Mouse (Mus musculus): Measurements from ENCODE around the gene Optn. TPM values are rescaled to one million over a fixed set of nuclear protein-coding genes. Genes with fewer than 3 reads are reported as not detected.

The Optn gene
- total and polyA plus RNA-seq, 3 experiments = 16.5 to 100.0 (median 76.3) TPM

GRCm38 (mm10) chr2:5023699-5024399 lies 40.0 kb downstream of the Optn start:
- no peaks in the 10 kb centered on the region for H3K27me3 ChIP-seq (ENCODE audit: control insufficient read depth, insufficient read depth, low read length)
- no peak overlapping the region for H3K4me3 ChIP-seq
- no peaks in the 10 kb centered on the region for H3K79me2 ChIP-seq (replicated peaks; ENCODE audit: control insufficient read depth, insufficient read depth, low read length)
- no peak for DNase-seq
- intact Hi-C loops (cut with DNase I) = no loop called here
- no peak overlapping the region for H3K9ac ChIP-seq (ENCODE audit: low read depth, low read length)
- 86% methylated on average over 14 of the region's 14 CpGs for WGBS
- no peak overlapping the region for H3K27ac ChIP-seq
- TF ChIP-seq EP300 (IDR thresholded peaks at IDR 0.05; ENCODE audit: insufficient read depth, low read depth, low read length) (no peak), POLR2A (IDR thresholded peaks at IDR 0.05; ENCODE audit: insufficient read depth, low read depth, low read length) (no peak), CTCF (IDR thresholded peaks at IDR 0.05) (no peak)
- H3K4me1 ChIP-seq (ENCODE audit: control insufficient read depth, insufficient read depth, low read length) = no peaks in the 10 kb centered on the region
- no peaks in the 10 kb centered on the region; the same call in 1 of the 2 replicates for H3K36me3 ChIP-seq (ENCODE audit: control insufficient read depth, insufficient read depth, low read length)

- intact Hi-C loops (cut with DNase I) = no loop called here
- no peaks in the 10 kb centered on the region for H3K4me1 ChIP-seq (ENCODE audit: control insufficient read depth, insufficient read depth, low read length)
- H3K27ac ChIP-seq = no peak overlapping the region
- H3K9ac ChIP-seq (ENCODE audit: low read depth, low read length) = no peak overlapping the region
- no peaks in the 10 kb centered on the region for H3K79me2 ChIP-seq (replicated peaks; ENCODE audit: control insufficient read depth, insufficient read depth, low read length)
- H3K4me3 ChIP-seq = no peak overlapping the region
- H3K36me3 ChIP-seq (ENCODE audit: control insufficient read depth, insufficient read depth, low read length) = no peaks in the 10 kb centered on the region; the same call in 1 of the 2 replicates
- WGBS = 39% methylated on average over 2 of the region's 2 CpGs
- H3K27me3 ChIP-seq (ENCODE audit: control insufficient read depth, insufficient read depth, low read length) = no peaks in the 10 kb centered on the region
- TF ChIP-seq POLR2A (IDR thresholded peaks at IDR 0.05; ENCODE audit: insufficient read depth, low read depth, low read length) = no peak
- no peak for TF ChIP-seq EP300 (IDR thresholded peaks at IDR 0.05; ENCODE audit: insufficient read depth, low read depth, low read length)
- no peak for TF ChIP-seq CTCF (IDR thresholded peaks at IDR 0.05)
- no peak for DNase-seq
Measured at GRCm38 (mm10) chr2:5023275-5023674, 40.6 kb downstream of the Optn start.

- no peaks in the 10 kb centered on the region for H3K27me3 ChIP-seq (ENCODE audit: control insufficient read depth, insufficient read depth, low read length)
- no peak overlapping the region for H3K27ac ChIP-seq
- H3K79me2 ChIP-seq (replicated peaks; ENCODE audit: control insufficient read depth, insufficient read depth, low read length) = no peaks in the 10 kb centered on the region
- WGBS = 69% methylated on average over 1 of the region's 1 CpGs
- TF ChIP-seq EP300 (IDR thresholded peaks at IDR 0.05; ENCODE audit: insufficient read depth, low read depth, low read length) = no peak
- no peak for TF ChIP-seq POLR2A (IDR thresholded peaks at IDR 0.05; ENCODE audit: insufficient read depth, low read depth, low read length)
- no peak for TF ChIP-seq CTCF (IDR thresholded peaks at IDR 0.05)
- H3K4me3 ChIP-seq = no peak overlapping the region
- intact Hi-C loops (cut with DNase I) = no loop called here
- H3K9ac ChIP-seq (ENCODE audit: low read depth, low read length) = no peak overlapping the region
- DNase-seq = no peak
- H3K4me1 ChIP-seq (ENCODE audit: control insufficient read depth, insufficient read depth, low read length) = no peaks in the 10 kb centered on the region
- H3K36me3 ChIP-seq (ENCODE audit: control insufficient read depth, insufficient read depth, low read length) = no peaks in the 10 kb centered on the region
Measured at GRCm38 (mm10) chr2:5019708-5020107, 44.1 kb downstream of the Optn start.

- Histone ChIP-seq H3K79me2 (replicated peaks; ENCODE audit: control insufficient read depth, insufficient read depth, low read length) (no peaks in the 10 kb centered on the region), H3K9ac (ENCODE audit: low read depth, low read length) (no peak overlapping the region), H3K4me1 (ENCODE audit: control insufficient read depth, insufficient read depth, low read length) (no peaks in the 10 kb centered on the region), H3K27me3 (ENCODE audit: control insufficient read depth, insufficient read depth, low read length) (no peaks in the 10 kb centered on the region), H3K36me3 (ENCODE audit: control insufficient read depth, insufficient read depth, low read length) (no peaks in the 10 kb centered on the region), H3K27ac (no peak overlapping the region), H3K4me3 (no peak overlapping the region)
- DNase-seq = no peak
- intact Hi-C loops (cut with DNase I) = no loop called here
- no peak for TF ChIP-seq EP300 (IDR thresholded peaks at IDR 0.05; ENCODE audit: insufficient read depth, low read depth, low read length)
- no peak for TF ChIP-seq POLR2A (IDR thresholded peaks at IDR 0.05; ENCODE audit: insufficient read depth, low read depth, low read length)
- no peak for TF ChIP-seq CTCF (IDR thresholded peaks at IDR 0.05)
- 94% methylated on average over 7 of the region's 7 CpGs for WGBS
Measured at GRCm38 (mm10) chr2:5016922-5017321, 46.9 kb downstream of the Optn start.

GRCm38 (mm10) chr2:5015527-5015926 lies 48.3 kb downstream of the Optn start:
- whole genome bisulfite sequencing = 68% methylated on average over 6 of the region's 6 CpGs
- DNase-seq = no peak
- no peaks in the 10 kb centered on the region for H3K27me3 ChIP-seq (ENCODE audit: control insufficient read depth, insufficient read depth, low read length)
- H3K4me1 ChIP-seq (ENCODE audit: control insufficient read depth, insufficient read depth, low read length) = no peaks in the 10 kb centered on the region
- intact Hi-C loops (cut with DNase I) = no loop called here
- H3K27ac ChIP-seq = no peak overlapping the region
- no peaks in the 10 kb centered on the region for H3K36me3 ChIP-seq (ENCODE audit: control insufficient read depth, insufficient read depth, low read length)
- no peaks in the 10 kb centered on the region for H3K79me2 ChIP-seq (replicated peaks; ENCODE audit: control insufficient read depth, insufficient read depth, low read length)
- no peak overlapping the region for H3K4me3 ChIP-seq
- TF ChIP-seq CTCF (IDR thresholded peaks at IDR 0.05) (no peak), POLR2A (IDR thresholded peaks at IDR 0.05; ENCODE audit: insufficient read depth, low read depth, low read length) (no peak), EP300 (IDR thresholded peaks at IDR 0.05; ENCODE audit: insufficient read depth, low read depth, low read length) (no peak)
- no peak overlapping the region for H3K9ac ChIP-seq (ENCODE audit: low read depth, low read length)

- peak in 1 of 2 experiments; percentile 22 for DNase-seq
- intact Hi-C loops (cut with DNase I) = loop anchor here (5.0 kb wide), 1 partner anchor 97 kb away; the partner anchor contains the start of gene Phyh
- Histone ChIP-seq H3K36me3 (ENCODE audit: control insufficient read depth, insufficient read depth, low read length) (no peaks in the 10 kb centered on the region), H3K9ac (ENCODE audit: low read depth, low read length) (no peak overlapping the region), H3K79me2 (replicated peaks; ENCODE audit: control insufficient read depth, insufficient read depth, low read length) (no peaks in the 10 kb centered on the region), H3K4me1 (ENCODE audit: control insufficient read depth, insufficient read depth, low read length) (no peaks in the 10 kb centered on the region), H3K27me3 (ENCODE audit: control insufficient read depth, insufficient read depth, low read length) (no peaks in the 10 kb centered on the region), H3K4me3 (no peak overlapping the region), H3K27ac (no peak overlapping the region)
- 66% methylated on average over 7 of the region's 7 CpGs for WGBS
- TF ChIP-seq POLR2A (IDR thresholded peaks at IDR 0.05; ENCODE audit: insufficient read depth, low read depth, low read length) (no peak), CTCF (IDR thresholded peaks at IDR 0.05) (no peak), EP300 (IDR thresholded peaks at IDR 0.05; ENCODE audit: insufficient read depth, low read depth, low read length) (no peak)
Measured at GRCm38 (mm10) chr2:5014616-5015015, 49.2 kb downstream of the Optn start.

Data from heart, adult 2 months (tissue).